Mouse (Mus musculus): ENCODE data around the gene Fmo5. TPM values are rescaled to one million over a fixed set of nuclear protein-coding genes. Genes with fewer than 3 reads are reported as not detected.

Gene Fmo5
- polyA plus RNA-seq, 1 experiment from 2014 or later, result 26.4 TPM

GRCm38 (mm10) chr3:97595066-97595465 lies 33.5 kb upstream of the Fmo5 start:
- Histone ChIP-seq H3K4me1 (replicated peaks; ENCODE audit: control insufficient read depth, insufficient read depth) (no peaks in the 10 kb centered on the region), H3K4me3 (ENCODE audit: low read depth, low read length) (no peak overlapping the region), H3K36me3 (ENCODE audit: control insufficient read depth, insufficient read depth, low read length) (no peaks in the 10 kb centered on the region), H3K27ac (replicated peaks) (no peak overlapping the region), H3K27me3 (ENCODE audit: control insufficient read depth, insufficient read depth, low read length) (no peaks in the 10 kb centered on the region), H3K9me3 (ENCODE audit: control insufficient read depth, low read length) (no peaks in the 10 kb centered on the region), H3K4me2 (replicated peaks; ENCODE audit: low read depth) (no peak overlapping the region), H3K9ac (ENCODE audit: low read length) (no peak overlapping the region)
- ATAC-seq (ENCODE audit: low FRiP score, low TSS enrichment), result no peak
- DNase-seq (ENCODE audit: low spot score), result no peak
- 81% methylated on average over 6 of the region's 6 CpGs for WGBS
- no peak for TF ChIP-seq EP300 (optimal IDR thresholded peaks at IDR 0.05)
- no peak for TF ChIP-seq CTCF (IDR thresholded peaks at IDR 0.05; ENCODE audit: low read depth)

- no peaks in the 10 kb centered on the region for H3K36me3 ChIP-seq (ENCODE audit: control insufficient read depth, insufficient read depth, low read length)
- H3K27ac ChIP-seq (replicated peaks), result no peak overlapping the region
- no peak overlapping the region for H3K4me3 ChIP-seq (ENCODE audit: low read depth, low read length)
- no peak overlapping the region for H3K4me2 ChIP-seq (replicated peaks; ENCODE audit: low read depth)
- H3K9me3 ChIP-seq (ENCODE audit: control insufficient read depth, low read length), result no peaks in the 10 kb centered on the region
- ATAC-seq (ENCODE audit: low FRiP score, low TSS enrichment) (peak; percentile 84), DNase-seq (ENCODE audit: low spot score) (no peak)
- 41% methylated on average over 8 of the region's 8 CpGs for WGBS
- no peaks in the 10 kb centered on the region for H3K4me1 ChIP-seq (replicated peaks; ENCODE audit: control insufficient read depth, insufficient read depth)
- H3K27me3 ChIP-seq (ENCODE audit: control insufficient read depth, insufficient read depth, low read length), result no peaks in the 10 kb centered on the region
- TF ChIP-seq EP300 (optimal IDR thresholded peaks at IDR 0.05), result no peak
- TF ChIP-seq CTCF (IDR thresholded peaks at IDR 0.05; ENCODE audit: low read depth), result no peak
- no peak overlapping the region for H3K9ac ChIP-seq (ENCODE audit: low read length)
Observed at GRCm38 (mm10) chr3:97596796-97597195, 31.8 kb upstream of the Fmo5 start.

- H3K9me3 ChIP-seq (ENCODE audit: control insufficient read depth, low read length), result no peaks in the 10 kb centered on the region
- no peak overlapping the region for H3K4me2 ChIP-seq (replicated peaks; ENCODE audit: low read depth)
- H3K4me3 ChIP-seq (ENCODE audit: low read depth, low read length), result no peak overlapping the region
- H3K4me1 ChIP-seq (replicated peaks; ENCODE audit: control insufficient read depth, insufficient read depth), result no peaks in the 10 kb centered on the region
- DNase-seq (ENCODE audit: low spot score), result no peak
- no peak for ATAC-seq (ENCODE audit: low FRiP score, low TSS enrichment)
- H3K27me3 ChIP-seq (ENCODE audit: control insufficient read depth, insufficient read depth, low read length), result no peaks in the 10 kb centered on the region
- TF ChIP-seq EP300 (optimal IDR thresholded peaks at IDR 0.05) (no peak), CTCF (IDR thresholded peaks at IDR 0.05; ENCODE audit: low read depth) (no peak)
- no peak overlapping the region for H3K9ac ChIP-seq (ENCODE audit: low read length)
- 95% methylated on average over 3 of the region's 3 CpGs for WGBS
- no peak overlapping the region for H3K27ac ChIP-seq (replicated peaks)
- H3K36me3 ChIP-seq (ENCODE audit: control insufficient read depth, insufficient read depth, low read length), result no peaks in the 10 kb centered on the region
Observed at GRCm38 (mm10) chr3:97600050-97600832, 28.4 kb upstream of the Fmo5 start.

- Histone ChIP-seq H3K9ac (ENCODE audit: low read length) (peak overlapping the region; percentile 90), H3K27me3 (ENCODE audit: control insufficient read depth, insufficient read depth, low read length) (no peaks in the 10 kb centered on the region), H3K4me3 (ENCODE audit: low read depth, low read length) (peak overlapping the region; percentile 82), H3K36me3 (ENCODE audit: control insufficient read depth, insufficient read depth, low read length) (no peaks in the 10 kb centered on the region), H3K4me2 (replicated peaks; ENCODE audit: low read depth) (peak overlapping the region; percentile 86), H3K4me1 (replicated peaks; ENCODE audit: control insufficient read depth, insufficient read depth) (no peaks in the 10 kb centered on the region), H3K9me3 (ENCODE audit: control insufficient read depth, low read length) (no peaks in the 10 kb centered on the region), H3K27ac (replicated peaks) (peak overlapping the region; percentile 95)
- WGBS, result 4% methylated on average over 20 of the region's 20 CpGs
- no peak for TF ChIP-seq EP300 (optimal IDR thresholded peaks at IDR 0.05)
- peak; percentile 66 for TF ChIP-seq CTCF (IDR thresholded peaks at IDR 0.05; ENCODE audit: low read depth)
- peak; percentile 21 for ATAC-seq (ENCODE audit: low FRiP score, low TSS enrichment)
- peak; percentile 52 for DNase-seq (ENCODE audit: low spot score)
Observed at GRCm38 (mm10) chr3:97609201-97609844, 19.3 kb upstream of the Fmo5 start.

- DNase-seq (ENCODE audit: low spot score) (peak; percentile 95), ATAC-seq (ENCODE audit: low FRiP score, low TSS enrichment) (peak; percentile 94)
- peak within 1 kb of the TSS; percentile 90 for H3K9ac ChIP-seq (ENCODE audit: low read length)
- no peaks in the 10 kb centered on the region for H3K27me3 ChIP-seq (ENCODE audit: control insufficient read depth, insufficient read depth, low read length)
- H3K9me3 ChIP-seq (ENCODE audit: control insufficient read depth, low read length), result no peaks in the 10 kb centered on the region
- H3K4me1 ChIP-seq (replicated peaks; ENCODE audit: control insufficient read depth, insufficient read depth), result no peaks in the 10 kb centered on the region
- under 1% methylated on average over 39 of the region's 56 CpGs for WGBS
- no peaks in the 10 kb centered on the region for H3K36me3 ChIP-seq (ENCODE audit: control insufficient read depth, insufficient read depth, low read length)
- peak; percentile 95 for TF ChIP-seq CTCF (IDR thresholded peaks at IDR 0.05; ENCODE audit: low read depth)
- no peak for TF ChIP-seq EP300 (optimal IDR thresholded peaks at IDR 0.05)
- H3K4me3 ChIP-seq (ENCODE audit: low read depth, low read length), result peak within 1 kb of the TSS; percentile 82
- peak within 1 kb of the TSS; percentile 95 for H3K27ac ChIP-seq (replicated peaks)
- H3K4me2 ChIP-seq (replicated peaks; ENCODE audit: low read depth), result peak within 1 kb of the TSS; percentile 86
Observed at GRCm38 (mm10) chr3:97609845-97610410, 18.7 kb upstream of the Fmo5 start, which contains the start of gene Chd1l. TSS of gene Chd1l (minus strand) at chr3:97610203.

Data from stomach, postnatal 0 days (tissue).